Mouse (Mus musculus) gonadal fat pad, adult 2 months (tissue): ENCODE data around the gene Tspoap1. TPM values are rescaled to one million over a fixed set of nuclear protein-coding genes. Genes with fewer than 3 reads are reported as not detected.

ENCODE experiments used
- DNase-seq: peaks from one replicate; pipeline ENCODE4 v3.0.0-alpha.2; 2012; ENCODE audit warnings: low read depth
- polyA plus RNA-seq: library from polyadenylated mRNA; depleted of rRNA; stranded (reverse); fragments of >200 nt; gene quantifications from 2 replicates; pipeline ENCODE4 v1.2.3, GENCODE M21; 2012; rRNA removed

The Tspoap1 gene
- polyA plus RNA-seq, 1 experiment: 3.7 TPM

- no peak for DNase-seq
These were observed 47.9 kb downstream of the Tspoap1 start for GRCm38 (mm10) chr11:87808236-87808635.

GRCm38 (mm10) chr11:87811396-87811795, 51.1 kb downstream of the Tspoap1 start:
- no peak for DNase-seq

GRCm38 (mm10) chr11:87814831-87815230, 54.5 kb downstream of the Tspoap1 start:
- DNase-seq: no peak

GRCm38 (mm10) chr11:87816707-87817442, 56.5 kb downstream of the Tspoap1 start:
- DNase-seq: no peak

- DNase-seq: no peak
These were observed 57.1 kb downstream of the Tspoap1 start for GRCm38 (mm10) chr11:87817443-87817773.

GRCm38 (mm10) chr11:87821502-87821901, 61.2 kb downstream of the Tspoap1 start:
- DNase-seq: no peak

GRCm38 (mm10) chr11:87828239-87828900, 68.0 kb downstream of the Tspoap1 start, which contains the start of gene Lpo:
Lpo (minus strand) TSS chr11:87828289.
- DNase-seq: no peak

Other genes starting within 250 kb of the Tspoap1 start
- 0.15 and 0.37 TPM in 2 replicates for gene Gm11492, start 193.9 kb upstream of the Tspoap1 start, polyA plus RNA-seq
- gene Sept4, start 191.6 kb upstream of the Tspoap1 start, polyA plus RNA-seq: 39.0 and 40.1 TPM in 2 replicates
- gene Mtmr4, start 168.4 kb upstream of the Tspoap1 start, polyA plus RNA-seq: 29.9 and 31.7 TPM in 2 replicates
- 0.27 and 0.51 TPM in 2 replicates for gene Hsf5, start 143.4 kb upstream of the Tspoap1 start, polyA plus RNA-seq
- gene Rnf43, start 97.8 kb upstream of the Tspoap1 start, polyA plus RNA-seq: 15.9 and 25.5 TPM in 2 replicates
- gene Supt4a, start 23.0 kb upstream of the Tspoap1 start, polyA plus RNA-seq: 83.7 and 91.5 TPM in 2 replicates
- 0.14 TPM in 1 of 2 replicates, not detected in the other for gene Mpo, start 33.0 kb downstream of the Tspoap1 start, polyA plus RNA-seq
- 0.32 and 0.47 TPM in 2 replicates for gene Lpo, start 67.7 kb downstream of the Tspoap1 start, polyA plus RNA-seq
- gene Mks1, start 92.7 kb downstream of the Tspoap1 start, polyA plus RNA-seq: 20.8 and 22.2 TPM in 2 replicates
- 0.07 TPM in 1 of 2 replicates, not detected in the other for gene Epx, start 115.0 kb downstream of the Tspoap1 start, polyA plus RNA-seq
- gene Olfr462, start 131.7 kb downstream of the Tspoap1 start, polyA plus RNA-seq: not detected in 2 replicates
- not detected in 2 replicates for gene Olfr463, start 136.8 kb downstream of the Tspoap1 start, polyA plus RNA-seq
- gene Olfr464, start 160.4 kb downstream of the Tspoap1 start, polyA plus RNA-seq: not detected in 2 replicates
- gene Dynll2, start 227.0 kb downstream of the Tspoap1 start, polyA plus RNA-seq: 101 and 125 TPM in 2 replicates